Mouse (Mus musculus) cerebellum, adult 18-20 months (tissue): ENCODE results near the gene Mmgt2.
"Not testable (repeated sequence)": the region's sequence is repeated elsewhere in the genome, so short reads cannot be mapped to it uniquely, and the experiment has no call there.

Experiments
- DNase-seq, 2 experiments: peaks; one replicate each; pipeline ENCODE4 v3.0.0; 2021

Mmgt2 gene

DNA sequence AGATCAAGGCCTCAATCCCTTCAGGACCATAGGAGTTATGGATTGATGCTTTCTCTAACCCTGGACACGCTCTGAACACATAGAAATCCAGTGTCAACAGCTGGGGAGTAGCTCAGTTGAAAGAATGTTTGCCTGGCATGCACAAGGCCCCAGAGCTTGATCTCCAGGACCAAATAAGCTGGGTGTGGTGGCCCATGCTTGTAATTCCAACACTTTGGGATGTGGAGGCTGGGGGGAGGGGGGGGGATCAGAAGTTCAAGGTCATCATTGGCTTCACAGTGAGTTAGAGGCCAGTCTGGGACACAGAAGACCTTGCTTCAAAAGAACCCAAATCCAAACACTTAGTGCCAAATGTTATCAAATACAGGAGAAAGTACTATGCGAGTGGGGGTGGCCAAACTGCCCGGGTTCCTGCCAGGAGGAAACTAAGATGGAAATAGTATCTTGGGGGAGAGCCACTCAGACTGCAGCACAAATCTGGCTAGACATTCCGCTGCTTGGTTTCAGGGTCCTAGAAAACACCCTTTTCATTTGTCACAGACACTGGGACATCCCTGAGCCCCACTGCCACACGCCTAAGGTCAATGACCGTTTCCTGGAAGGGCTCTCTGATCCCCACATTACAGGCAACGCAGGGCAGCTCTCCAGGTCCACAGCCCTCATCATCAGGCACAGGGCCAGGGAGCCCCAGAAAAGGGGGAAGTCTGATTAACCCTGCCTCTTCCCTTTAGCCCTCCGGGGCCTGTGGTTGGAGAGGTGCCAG, 2.6 kb upstream of the Mmgt2 start:
- no peak for DNase-seq

DNA sequence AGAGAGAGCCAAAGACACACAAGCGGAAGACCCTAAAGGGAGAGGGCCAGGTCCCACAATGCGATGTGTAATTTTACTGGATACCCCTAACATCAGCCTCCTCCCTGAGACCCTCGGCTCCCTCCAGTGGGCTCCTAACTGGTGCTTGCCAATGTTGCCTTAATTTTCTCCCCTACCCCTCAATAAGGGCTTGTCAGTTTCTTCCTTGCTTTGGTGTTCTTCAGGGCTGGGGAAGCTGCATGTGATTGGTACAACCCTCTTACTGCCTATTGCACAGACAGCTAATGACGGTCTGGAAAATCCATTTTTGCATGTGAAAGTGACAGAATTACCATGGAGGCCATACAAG, 2.0 kb upstream of the Mmgt2 start:
- DNase-seq: no peak

DNA sequence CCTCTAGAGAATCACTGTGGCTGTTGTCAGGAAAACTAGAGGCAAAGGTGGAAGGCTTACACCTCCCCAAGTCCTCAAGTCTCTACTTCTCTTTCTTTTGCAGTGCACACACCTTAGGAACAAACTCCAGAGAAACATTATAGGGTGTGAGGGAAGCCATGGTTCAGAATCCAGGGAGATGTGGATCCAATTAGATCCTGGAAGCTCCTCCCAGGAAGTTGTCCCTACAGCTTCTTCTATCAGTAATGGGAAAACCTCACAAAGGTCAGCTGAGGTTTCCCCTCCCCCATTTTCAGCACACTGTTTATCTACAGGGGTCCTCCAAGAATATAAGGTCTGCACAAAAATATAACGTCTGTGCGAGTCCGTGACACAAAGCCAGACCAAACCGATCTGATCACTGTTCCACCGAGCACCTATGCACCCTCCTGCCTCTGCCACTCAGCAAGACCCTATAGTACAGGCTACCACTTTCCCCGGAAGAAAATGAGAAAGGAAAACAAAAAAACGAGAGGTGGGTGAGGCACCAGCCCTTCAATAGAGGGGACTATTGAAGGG, 1.4 kb upstream of the Mmgt2 start:
- no peak for DNase-seq

DNA sequence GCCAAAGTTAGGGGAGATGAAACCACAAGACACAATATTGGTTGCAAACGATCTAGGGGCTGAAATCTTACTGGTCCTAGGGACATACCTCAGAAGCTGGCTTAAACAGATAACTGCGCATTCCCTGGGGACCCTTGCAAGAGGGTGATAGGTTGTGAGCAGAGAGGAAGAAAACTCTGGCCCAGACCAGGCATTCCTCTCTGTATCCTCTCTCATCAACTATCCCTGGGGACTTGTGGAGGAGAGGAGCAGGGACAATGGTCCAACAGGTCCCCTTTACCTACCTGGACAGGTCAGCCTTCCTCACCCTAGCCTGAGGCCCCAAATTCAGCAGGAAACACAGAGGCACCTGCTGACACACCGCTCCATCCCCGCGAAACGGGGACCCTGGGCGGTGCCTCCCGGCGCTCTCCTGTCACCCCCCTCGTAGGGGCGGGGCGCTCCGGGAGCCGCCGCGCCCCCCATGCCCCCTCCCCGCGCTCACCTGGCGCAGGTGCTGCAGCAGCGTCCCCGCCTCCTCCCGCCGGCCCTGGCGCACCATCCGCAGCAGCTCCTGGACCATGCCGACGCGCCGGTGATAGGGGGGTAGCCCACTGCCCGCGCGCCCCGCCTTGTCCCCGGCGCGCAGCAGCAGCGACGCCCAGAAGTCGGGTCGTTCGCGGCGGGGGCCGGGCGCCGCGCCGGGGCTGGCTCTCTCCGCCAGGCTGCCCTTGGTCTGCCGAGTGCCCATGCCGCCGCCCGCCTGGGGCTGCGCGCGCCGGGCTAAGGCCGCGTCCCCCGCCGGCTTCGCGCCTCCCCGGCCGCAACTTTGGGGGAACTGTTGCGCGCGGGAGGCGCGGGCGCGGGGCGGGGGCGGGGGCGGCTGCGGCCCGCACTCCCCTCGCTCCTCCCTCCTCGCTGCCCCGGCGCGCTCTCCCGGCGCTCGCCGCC, 538 bp upstream of the Mmgt2 start, which contains the start of gene Lrrc75a:
Gene Lrrc75a (minus strand): TSS at position 863 of the 930 bp plus-strand sequence.
- peak in 1 of 2 experiments; percentile 36 for DNase-seq

DNA sequence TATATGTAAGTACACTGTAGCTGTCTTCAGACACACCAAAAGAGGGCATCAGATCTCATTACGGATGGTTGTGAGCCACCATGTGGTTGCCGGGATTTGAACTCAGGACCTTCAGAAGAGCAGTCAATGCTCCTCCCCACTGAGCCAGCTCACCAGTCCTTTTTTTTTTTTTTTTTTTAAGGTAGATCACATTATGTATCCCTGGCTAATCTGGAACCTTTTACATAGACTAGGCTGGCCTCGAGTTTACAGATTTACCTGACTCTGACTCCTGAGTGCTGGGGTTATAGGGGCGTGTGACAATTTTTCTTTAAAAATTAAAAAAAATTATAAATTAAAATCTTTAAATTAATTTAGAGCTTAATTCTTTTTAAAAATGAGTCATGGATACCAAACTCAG, 1.3 kb downstream of the Mmgt2 start:
- DNase-seq: not testable (repeated sequence)

DNA sequence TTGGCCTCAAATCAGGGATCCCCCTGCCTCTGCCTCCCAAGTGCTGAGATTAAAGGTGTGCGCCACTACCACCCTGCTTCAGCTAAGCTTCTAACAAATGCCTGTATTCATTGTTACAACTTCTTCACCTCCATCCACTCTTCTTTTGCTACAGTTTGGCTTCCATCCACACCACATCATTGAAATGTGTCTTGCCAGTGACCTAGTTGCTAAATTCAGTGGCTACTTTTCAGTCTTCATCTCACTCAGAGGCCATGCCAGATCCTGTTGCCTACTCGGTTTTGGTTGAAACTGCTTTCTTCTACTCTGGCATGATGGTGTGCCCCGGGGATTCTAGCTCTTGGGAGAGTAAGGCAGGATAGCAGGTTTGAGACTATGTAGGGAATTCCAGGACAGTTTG, 3.1 kb downstream of the Mmgt2 start:
- no peak for DNase-seq

DNA sequence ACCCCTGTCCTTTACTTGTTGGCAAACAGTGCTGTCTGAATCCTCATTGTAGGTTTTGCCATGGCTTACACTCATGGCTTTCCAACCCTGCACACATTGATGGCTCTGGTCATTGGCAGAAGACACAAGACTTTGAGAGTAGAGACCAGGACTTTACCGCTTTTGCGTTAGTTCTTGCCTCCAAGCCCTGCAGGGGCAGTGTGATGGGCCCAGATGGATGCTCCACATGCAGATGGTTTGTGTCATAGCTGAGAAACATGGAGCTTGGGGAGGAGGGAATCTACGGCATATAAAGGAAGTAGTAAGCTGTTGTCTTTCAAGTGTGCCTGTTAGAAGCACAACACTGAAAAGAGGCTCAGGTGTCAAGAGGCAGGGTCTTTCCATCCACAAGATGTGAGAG, 3.6 kb downstream of the Mmgt2 start:
- DNase-seq: no peak

DNA sequence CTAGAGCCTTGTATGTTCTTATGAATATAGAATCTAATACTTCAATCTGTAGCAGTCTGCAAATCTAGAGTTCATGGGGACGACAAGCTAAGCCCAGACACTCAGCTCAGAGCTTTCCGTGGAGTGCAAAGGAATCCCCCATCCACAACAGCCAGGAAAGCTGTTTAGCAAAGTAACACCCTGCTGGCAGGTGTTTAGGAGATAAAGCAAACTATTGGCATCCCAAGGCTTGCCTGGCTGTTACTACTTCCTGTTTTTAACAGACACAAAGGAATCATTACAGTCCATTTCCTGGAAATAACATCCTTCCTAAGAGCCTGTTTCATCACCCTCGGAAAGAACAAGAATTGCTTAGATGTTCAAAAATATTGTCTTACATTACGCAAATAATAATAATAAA, 12.4 kb downstream of the Mmgt2 start:
- DNase-seq: no peak

DNA sequence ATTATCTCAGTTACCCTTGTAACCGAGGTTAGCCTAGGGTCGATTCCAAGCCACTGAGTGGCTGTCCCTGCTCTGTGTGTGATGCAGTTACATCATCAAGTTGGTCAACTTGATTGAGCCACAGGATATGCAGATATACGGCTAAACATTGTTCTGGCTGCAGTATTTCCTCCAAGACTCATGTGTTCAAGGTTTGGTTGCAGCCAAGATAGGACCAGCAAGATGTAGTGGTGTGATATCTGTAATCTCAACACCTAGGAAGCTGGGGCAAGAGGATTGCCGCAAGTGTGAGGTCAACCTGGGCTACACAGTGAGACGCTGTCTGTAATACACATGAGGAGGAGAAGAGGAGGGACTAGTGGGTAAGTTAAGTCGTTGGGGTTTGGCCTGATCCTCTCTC, 15.8 kb downstream of the Mmgt2 start:
- no peak for DNase-seq

DNA sequence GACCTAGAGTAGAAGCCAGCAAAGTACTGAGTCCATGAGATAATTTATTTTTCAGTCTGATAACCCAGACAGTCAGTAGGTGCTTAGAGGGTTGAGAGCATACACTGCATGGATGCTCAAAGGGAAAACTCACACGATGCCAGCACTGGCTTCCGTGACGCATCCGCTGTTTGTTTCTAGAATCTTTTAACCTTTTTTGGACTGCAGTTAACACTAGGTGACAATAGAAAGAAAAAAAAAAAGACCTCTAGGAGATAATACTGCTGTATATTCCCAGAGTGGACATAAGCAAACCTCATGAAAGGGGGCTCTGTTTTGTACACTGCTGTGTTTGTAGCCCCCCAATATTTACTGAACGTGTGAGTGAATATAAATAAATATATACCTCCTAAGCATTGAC, 20.5 kb downstream of the Mmgt2 start:
- no peak for DNase-seq

DNA sequence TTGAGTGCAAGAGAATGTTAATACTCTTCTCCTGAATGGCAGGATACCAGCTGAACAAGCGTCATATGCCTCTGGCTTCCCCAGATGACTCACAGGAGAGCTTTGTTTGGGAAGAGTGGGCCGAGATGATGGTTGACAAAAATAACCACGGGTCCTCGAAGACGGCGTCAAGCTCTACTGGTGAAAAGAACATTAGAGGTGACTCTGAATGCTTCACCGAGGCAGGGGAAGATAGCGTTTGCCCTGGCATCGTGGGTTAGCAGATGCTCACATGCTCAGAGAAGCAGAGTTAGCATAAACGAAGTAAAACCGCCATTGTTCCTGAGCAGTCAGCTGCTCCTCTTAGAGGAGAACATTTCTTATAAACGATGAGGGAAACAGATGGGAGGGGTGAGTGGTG, 21.0 kb downstream of the Mmgt2 start:
- no peak for DNase-seq

DNA sequence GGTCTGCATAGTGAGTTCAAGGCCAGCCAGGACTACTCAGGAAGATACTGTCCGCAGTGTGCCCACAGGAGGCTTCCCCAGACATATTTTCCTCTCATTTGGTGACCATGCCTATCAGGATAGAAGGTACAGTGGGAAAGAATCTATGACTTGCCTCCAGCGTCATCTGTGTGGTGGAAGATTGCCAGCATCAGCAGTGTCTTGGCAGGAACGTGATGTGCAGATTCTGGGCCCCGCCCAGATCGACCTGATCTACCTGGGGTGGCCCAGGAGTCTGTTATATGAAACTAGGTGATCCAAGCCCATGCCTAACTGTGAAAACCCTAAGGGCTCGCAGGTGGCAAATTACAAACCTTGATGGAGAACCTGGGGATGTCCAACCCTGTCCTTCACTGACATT, 21.5 kb downstream of the Mmgt2 start:
- DNase-seq: peak in 1 of 2 experiments; percentile 9

DNA sequence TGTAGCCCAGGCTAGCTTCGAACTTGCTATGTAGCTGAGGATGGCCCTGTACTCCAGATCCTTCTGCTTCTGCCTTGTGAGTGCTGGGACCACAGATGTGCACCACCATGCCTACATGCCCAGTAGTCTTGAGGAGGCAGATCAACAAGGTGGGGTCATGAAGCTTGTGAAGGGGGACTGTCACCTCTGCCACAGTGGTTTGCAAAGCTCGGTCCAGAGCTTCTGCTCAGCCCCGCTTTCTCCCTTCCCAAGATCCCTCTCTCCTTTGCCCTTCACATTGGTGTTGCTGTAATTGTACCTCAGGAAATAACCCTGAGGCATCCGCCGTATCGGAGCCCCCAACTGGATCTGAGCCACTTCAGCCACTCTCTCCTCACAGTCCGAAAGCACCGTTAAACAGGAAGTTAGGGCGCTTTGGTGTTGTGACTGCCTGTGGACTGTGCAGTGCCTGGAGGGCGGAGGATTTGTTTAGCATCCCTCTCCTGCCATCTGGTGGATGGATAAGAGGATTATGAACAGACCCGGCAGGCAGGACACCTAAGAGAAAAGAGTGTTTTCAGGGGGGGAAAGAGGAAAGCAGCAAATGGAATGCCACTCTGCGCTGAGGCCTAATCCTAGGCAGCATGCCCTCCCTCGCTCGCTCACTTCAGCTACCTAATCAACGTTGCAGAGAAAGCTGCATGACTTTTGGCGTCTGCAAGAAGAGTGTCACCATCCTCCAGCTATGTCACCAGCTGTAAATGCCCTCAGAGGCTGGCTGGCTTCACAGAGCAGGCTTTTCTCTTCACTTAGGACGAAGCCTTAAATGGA, 27.2 kb downstream of the Mmgt2 start:
- DNase-seq: peak; percentile 64 to 69

DNA sequence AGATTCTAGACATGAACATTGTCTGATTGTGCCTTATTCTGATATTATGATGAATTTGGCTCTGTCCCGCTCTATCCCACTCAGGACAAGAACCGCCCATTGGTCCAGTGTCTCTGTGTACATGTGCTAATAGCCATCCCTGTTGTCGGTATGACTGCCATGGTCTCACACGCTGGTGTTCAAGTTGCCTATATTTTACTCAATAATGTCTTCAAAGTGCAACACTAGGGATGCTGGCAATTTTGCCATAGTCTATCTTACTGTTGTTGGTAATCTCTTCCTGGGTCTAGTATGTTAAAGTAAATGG, 27.8 kb downstream of the Mmgt2 start:
- no peak for DNase-seq

DNA sequence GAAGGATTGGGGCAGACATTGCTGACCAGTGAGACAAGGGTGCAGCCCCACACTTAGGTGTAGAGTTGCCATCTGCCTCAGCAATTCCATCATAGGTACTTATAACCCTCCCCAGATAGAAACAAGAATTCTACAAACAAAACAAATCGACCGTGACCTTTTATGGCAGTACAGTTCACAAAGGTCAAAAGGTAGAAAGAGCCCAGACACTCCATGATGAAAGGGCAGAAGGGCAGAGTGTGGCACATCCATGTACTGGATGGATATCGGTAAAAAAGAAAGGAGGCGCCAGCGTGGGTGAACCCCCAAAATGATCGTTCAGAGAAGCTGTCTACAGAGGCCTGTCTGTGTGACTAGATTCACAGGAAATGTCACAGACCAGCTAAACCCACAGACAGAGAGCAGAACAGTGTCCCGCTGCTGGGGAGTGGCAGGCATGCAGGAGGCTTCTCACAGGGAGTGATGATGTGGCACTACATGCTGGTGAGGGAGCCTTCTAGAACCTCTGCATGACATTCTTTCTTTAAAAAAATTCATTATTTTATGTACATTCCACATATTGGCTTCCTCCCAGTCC, 30.4 kb downstream of the Mmgt2 start:
- no peak for DNase-seq

DNA sequence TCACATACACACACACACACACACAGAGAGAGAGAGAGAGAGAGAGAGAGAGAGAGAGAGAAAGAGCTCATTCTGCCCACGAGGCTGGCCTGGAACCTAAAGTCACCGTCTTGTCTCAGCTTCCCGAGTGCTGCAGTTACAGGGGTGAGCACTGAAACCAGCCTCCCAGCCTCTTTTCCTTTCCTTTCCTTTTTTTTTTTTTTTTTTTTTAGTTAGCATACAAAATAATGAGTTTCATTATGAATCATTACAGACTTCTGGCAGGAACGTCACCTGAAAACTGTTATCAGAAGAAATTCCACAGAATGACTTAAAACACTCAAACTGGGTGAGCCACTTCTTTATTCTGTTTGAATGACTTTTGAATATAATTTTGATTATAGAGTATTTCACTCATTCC, 31.5 kb downstream of the Mmgt2 start:
- DNase-seq: no peak

DNA sequence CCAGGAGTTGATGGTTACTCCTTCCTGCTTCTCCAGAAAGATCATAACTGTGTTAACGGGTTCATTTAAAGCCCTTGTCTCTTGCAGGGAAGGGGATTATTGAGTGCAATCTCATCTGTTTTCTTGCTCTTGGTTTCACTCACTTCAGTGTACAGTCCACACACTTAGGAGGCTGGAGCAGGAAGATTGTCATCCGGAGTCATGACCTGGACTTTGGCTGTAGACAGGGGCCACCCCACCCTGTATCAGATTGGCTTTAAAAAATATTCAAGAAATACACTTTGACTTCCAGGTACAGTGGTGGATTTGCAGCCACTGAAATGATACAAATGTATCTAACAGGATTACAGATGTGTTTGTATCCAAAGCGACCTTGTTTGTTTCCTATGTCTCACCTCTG, 43.1 kb downstream of the Mmgt2 start:
- DNase-seq: no peak

DNA sequence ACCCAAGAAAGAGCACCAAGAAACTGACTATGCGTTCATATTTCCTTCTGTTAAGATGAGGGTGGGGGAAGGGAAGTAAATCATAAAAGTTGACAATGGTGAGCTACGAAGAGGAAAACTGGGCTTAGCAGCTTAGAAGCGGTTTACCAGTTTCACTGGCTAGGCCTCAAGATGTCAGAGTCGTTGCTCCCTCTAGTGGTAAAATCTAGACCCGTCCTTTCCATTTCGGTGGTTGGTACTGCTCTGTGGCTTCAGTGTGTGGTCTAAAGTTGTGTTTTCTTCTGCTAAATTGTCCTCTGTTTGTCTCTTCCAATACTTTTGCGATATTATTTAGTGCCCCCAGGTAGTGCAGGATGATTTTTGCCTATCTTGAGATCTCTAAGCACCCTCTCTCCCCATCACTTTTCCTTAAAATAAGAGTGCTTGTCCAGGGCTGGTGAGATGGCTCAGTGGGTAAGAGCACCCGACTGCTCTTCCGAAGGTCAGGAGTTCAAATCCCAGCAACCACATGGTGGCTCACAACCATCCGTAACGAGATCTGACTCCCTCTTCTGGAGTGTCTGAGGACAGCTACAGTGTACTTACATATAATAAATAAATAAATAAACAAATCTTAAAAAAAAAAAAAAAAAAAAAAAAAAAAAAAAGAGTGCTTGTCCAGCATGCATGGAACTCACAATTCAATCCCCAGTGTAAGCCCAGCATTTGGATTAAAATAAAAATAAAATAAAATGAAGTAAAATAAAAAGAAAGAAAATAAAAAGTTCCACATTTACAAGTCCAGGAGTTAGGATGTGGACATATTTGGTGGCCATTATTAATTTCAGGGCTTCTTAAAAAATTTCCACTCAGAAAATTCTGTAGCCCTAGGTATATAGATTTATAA, 45.1 kb downstream of the Mmgt2 start:
- peak; percentile 24 for DNase-seq

DNA sequence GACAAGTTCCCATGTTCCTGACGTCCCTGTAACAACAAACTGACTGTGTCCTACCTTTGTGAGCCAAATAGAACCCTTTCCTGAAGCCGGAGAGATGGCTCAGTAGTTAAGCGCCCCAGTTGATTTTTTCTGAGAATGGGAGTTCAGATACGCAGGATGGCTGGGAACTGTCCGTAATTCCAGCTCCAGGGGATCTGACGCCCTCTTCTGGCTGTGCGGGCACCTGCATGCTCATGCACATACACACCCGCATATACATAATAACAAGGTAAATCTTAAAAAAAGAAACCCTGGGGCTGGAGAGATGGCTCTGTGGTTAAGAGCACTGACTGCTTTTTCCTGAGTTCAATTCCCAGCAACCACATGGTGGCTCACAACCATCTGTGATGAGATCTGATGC, 46.7 kb downstream of the Mmgt2 start:
- no peak for DNase-seq

DNA sequence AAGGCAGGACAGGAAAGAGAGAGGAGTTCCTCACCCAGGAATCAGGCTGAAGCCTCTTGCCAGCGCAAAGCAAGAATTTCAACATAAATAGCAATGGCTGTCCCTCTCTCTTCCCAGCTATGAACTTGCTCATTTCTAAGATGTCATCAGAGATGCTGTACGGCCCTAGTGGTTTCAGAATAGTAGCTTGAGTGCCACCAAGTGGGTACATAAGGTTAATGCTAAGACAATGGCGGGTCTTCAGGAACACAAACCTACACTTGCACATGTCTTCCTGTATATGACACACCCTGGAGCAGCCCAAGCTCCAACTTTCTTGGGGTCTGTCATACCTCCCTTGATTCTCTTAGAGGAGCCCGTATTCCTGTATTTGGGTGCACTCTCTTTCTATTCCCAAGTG, 51.3 kb downstream of the Mmgt2 start:
- no peak for DNase-seq

DNA sequence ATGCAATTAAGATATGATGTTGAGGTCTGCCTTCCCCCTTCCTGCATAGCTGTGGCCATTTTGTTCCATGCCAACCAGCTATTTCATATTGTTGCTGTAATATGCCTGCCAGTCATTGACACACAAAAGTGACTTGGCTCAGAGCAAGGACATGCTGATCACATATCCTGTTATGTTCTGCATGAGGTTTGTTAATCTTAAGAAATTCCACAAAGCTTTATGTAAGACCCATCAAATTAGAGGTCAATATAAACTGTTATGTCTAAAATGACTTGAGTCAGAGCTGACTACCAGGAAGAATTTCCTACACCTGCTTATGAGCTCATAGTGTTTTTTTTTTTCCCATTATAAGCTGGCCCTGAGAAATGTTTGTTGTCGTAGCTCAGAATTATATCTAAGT, 52.8 kb downstream of the Mmgt2 start:
- no peak for DNase-seq

DNA sequence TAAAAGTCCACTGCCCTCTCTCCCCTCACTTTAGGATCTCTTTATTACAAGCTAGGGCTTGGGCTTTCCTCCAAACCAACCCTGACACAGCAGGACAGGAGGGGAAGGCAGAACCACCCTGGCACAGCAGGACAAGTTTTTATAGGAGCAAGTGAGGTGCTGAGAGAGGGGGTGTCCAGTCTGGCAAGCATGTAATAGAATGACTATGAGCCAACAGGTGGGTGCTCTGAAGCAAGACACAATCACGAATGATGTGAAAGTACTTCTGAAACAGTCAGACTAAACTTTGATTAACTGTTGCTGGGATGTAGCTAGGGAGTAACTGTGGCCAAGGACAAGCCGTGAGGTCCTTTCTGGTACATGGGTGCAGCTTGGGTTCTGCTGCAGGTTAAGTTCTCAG, 57.7 kb downstream of the Mmgt2 start:
- no peak for DNase-seq
